Mouse (Mus musculus) layer of hippocampus, postnatal 25 days (tissue): ENCODE measurements around the gene C1qtnf5. TPM values are rescaled to one million over a fixed set of nuclear protein-coding genes. Genes with fewer than 3 reads are reported as not detected.

ENCODE experiments used
- DNase-seq, 2 experiments: peaks; one replicate each; pipeline ENCODE4 v3.0.0; 2022; ENCODE audit warnings: mixed read lengths in 2 of 2, low spot score in 1 of 2; ENCODE audit errors: extremely low spot score in 1 of 2
- total RNA-seq, 2 experiments: library from RNA; stranded (reverse); gene quantifications; 2 replicates each; pipeline ENCODE4 v1.2.3; 2021

C1qtnf5 gene
- total RNA-seq, 2 experiments from 2014 or later, result 13.6 to 16.8 TPM

DNA sequence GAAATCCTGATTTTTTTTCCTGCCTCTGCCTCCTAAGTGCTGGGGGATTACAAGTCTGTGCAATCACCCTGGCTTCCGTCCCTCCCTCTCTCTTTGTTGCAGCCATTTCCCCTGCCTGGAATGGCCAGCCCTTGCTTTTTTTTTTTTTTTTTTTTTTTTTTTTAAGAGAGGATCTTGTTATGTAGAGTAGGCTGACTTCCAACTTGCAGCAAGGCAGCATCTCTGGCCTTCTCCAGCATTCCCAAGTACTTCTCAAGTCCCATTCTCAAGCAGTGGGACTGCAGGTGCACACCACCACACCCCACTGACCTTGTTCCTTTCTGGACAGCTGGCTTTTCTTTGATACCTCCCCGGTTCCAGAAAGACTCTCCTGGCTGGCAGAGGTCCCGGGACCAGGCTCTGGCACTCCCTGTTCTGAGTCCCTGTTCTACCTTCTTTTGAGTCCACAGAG lies 20.3 kb downstream of the C1qtnf5 start:
- no peak for DNase-seq

DNA sequence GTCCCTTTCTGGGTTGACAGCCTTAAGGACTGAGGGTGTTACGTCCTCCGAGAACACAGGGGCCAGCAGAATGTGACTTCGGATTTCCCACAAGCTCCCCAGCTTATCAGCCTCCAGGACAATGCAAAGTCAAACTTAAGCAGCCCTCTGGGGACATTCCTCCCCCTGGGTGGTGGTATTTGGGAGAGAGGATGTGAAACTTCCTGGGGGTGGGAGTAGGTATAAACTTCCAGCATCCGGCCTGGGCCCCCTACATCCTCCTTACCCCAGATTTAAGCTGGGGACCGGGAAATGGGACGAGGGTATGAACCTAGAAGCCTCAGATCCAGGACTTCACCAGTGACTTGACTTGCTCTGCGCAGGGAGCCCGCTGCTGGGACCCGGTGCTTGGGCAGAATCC lies 22.6 kb downstream of the C1qtnf5 start:
- DNase-seq, result no peak

DNA sequence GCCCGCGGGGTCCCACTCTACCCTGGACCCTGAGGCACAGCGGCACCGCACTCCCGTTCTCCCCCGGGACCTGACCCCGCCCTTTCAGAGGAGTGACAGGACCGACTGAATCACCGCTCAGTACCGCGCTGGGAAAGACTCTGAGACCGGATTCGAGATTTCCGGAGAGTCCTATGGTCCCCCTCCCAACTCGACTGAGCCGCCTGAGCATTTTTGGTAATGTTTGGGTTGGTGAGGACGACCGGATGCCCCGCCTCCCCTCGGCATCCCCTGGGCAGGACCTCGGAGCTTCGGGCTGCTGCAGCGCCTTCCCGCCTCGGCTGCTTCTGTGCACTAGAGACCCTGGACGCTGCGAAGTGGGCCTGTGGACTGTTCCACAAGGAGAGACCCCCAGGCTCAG lies 23.0 kb downstream of the C1qtnf5 start:
- DNase-seq, result no peak

DNA sequence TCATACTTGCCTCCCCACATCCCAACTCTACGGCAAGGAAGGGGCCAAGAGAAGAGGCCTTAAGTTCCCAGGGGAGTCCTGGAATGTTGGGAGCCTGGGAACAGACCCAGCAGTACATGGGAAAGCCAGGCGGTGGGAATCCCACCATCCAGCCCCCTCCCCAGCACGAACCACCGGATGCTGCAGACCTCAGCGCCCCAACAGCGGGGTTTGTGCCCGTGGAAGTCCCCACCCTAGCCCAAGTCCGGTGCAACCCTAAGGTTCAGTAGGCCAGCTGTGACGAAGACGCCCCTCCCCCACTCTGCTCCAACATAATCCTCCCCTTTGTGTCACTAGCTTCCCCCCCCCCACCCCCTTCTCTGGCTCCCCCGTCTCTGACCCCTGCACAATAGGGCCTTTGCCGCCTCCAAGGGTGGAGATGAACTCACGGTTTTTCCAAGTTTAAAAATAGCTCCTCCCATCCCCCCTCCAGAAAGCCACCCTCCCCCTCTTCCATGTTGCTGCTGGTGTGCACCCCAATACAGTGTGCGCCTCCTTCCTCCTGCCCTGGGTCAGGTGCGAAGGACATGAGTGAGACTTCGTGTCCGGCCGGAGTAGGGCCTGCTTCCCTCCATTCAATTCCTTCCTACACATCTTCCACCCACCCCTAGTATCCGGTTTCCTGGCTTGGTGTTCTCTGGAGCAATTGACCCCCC lies 23.7 kb downstream of the C1qtnf5 start:
- DNase-seq, result no peak

DNA sequence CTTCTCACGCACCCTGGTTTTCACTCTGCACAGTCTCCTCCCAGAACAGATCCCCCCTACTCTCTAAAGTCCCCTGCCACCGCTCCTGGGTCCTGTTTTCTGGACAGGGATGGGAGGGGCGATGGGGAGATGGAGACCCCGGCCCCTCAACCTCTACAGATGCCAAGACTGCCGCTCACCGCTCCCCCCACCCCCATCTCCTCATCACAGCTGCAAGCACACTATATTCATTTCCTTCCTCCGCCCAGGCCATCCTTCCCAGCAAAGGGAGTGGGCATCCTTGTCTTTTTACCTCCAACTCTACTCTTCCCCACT lies 24.2 kb downstream of the C1qtnf5 start:
- DNase-seq, result no peak

DNA sequence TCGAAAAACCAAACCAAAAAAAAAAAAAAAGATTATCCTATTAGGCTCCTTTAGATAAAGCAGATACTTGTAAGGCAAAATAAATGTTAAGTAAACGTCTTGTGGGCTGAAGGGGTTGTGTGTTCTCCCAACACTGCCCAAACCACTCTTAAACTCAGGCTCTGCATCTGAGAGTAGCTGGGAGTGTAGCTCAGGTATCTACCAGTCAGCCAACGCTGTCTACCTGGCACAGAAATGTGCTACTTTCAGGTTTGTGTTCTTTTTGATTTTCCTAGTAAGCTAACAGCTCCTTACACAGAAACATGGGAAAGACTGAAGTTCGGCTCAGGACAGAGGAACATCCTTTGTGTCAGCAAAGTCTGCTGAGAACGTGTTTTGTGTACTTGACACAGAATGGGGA lies 25.2 kb downstream of the C1qtnf5 start:
- no peak for DNase-seq

DNA sequence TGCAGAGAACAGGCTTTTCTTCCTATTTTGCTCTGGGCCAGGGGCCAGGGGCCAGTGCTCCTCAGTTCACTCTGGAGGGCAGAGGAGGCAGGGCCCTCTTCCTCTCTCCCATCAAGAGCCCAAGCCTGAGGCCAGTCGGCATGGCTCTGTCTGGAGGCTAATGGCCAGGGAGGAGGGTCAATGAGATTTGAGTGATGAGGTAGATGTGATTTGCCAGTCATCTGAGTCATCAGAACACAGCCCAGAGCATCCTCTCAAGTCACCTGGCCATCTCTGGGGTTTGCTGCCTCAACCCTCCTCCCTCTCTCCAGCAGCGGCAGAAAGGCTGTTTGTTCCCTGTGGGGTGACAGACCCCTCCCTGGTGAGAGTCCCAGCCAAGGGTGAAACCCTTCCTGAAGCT lies 26.2 kb downstream of the C1qtnf5 start:
- no peak for DNase-seq

DNA sequence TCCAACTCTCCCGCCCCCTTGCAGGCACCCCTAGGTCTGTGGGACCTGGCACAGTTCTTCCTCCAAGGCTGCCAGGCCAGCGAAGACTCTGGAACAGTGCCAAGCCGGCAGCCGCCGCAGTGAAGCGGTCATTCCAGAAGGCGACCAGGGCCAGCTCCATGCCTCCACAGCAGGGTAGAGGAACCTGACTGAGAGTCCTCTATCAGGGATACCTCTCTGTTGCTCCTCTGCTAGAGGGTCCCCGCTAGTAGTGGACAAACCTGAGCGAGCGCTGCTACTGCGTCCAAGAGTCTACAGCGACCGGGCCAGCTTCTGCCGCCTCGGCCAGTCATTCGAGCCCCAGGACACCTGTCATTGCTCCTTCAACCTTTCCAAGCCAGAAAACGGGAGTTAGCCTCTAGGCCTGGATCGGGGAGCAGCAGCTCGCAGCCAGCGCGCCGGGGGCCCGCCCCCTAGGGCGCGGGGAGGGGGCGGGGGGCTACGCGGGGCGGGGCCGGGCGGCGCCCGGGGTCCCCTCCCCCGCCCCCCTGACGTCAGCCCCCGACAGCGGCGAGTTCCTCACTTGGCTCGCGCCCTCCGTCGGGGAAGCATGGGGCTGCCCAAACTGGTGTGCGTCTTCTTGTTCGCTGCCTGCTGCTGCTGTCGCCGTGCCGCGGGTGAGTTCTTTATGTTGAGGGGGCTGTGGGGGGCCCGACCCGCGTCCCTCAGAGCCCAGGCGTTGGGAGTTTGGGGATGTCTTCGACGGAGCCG lies 27.2 kb downstream of the C1qtnf5 start, which contains the start of gene Mcam:
Mcam (plus strand) TSS at position 369 of the 750 bp plus-strand sequence.
- peak in 1 of 2 experiments; percentile 47 for DNase-seq

DNA sequence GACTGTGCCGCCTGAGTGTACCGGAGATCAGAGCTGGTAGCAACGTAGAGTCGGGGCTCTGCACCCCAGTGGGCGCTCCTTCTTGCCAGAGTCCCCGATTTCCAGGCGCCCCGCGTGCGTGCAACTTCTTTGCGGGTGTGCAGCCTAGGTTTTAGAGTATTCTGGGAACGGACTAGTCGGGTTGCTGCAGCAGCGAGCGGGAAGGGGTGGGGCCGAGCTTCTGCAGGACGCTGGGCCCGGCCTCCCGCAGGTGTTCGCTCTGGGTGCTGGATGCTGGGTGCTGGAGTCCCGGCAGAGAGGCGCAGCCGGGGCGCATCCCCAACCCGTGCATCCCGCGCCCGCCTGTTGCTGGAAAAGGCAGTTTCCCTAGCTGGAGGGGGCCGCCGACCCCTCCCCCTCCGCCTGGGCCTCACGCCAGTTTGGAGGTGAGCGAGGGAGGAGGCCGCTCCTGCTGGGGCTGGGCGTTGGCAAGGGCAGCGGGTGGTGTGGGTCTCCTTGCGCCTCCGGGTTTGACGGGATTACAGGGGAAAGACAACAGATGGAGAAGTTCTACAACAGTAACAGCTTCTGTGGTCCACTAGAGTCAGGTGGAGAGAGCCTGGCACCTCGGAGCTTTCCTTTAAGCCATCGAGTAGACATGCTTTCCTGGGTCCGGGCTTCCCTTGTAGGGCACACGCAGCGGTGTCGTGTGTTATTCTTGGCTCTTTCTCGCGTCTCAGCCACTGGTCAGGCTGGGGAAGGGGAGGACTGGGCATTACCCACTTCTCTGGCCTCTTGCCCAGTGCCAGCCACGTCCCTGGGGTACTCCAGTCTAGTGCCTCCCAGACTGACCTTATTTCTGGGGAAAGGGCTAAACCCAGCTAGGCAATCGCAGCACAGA lies 28.0 kb downstream of the C1qtnf5 start:
- no peak for DNase-seq

DNA sequence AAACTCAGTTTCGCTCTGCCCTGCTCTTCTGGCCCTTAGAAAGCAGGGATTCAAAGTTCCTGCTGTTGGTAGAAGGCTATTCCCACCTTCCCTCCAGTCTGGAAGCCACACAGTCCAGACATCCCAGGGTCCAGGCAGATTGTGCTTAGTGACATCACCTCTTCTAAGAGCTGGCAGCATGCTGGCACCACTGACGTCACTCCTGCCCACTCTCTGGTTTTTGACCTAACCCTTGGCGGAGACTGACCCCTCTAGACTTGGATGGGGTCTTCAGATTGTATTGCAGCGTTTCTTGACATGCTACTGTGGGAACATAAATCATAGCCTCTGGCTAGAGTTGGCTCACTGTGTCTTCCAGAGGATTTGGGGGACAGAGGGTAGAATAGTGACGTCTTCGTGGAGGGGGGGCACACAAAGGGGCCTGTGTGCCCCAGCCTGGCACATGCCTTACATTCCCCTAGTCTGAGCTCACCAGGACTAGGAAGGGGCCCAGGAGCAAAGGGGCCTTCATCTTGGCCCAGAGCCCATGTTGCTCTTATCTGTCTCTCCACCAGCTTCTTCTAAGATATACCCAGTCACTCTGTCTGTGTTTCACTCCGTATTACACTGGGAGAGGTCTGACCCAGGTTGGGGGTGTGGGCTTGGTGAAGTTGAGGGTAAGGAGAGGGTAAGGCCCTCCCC lies 28.8 kb downstream of the C1qtnf5 start:
- DNase-seq, result no peak

DNA sequence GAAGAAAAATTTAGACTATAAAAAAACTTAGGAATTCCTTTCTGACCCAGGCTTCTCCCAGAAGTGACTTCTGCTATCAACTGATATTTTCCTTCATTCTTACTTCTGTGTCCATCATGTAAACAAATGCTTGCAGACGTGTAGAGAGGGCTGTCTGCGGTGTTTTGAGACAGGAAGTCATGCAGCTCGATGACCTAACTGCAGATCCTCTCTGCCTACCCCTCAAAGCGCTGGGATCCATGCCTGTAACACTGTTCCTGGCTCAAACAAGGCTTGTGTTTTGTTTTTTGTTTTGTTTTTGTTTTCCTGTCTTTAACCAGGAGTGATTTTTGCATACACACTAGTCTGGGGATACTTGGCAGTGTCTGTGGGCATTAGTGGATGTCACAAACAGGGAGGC lies 30.8 kb downstream of the C1qtnf5 start:
- no peak for DNase-seq

DNA sequence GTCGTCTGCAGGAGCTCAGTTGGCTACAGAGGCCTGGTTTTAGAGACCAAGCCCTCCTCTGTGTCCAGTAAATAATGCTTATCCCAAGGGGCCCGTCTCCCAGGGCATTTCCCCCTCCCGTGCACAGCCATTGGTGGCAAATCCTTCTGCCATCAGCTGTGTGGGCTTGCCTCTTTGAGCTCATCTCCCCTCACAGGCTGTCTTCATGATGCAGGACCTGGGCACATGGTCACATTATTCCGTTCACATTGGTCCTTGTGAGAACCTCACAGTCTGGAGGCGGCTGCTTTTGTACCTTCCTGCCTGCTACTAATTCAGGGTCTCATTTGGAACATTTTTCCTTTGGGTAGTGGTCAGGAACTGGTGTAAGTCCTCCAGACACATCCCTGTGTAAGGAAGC lies 34.9 kb downstream of the C1qtnf5 start:
- DNase-seq, result no peak

DNA sequence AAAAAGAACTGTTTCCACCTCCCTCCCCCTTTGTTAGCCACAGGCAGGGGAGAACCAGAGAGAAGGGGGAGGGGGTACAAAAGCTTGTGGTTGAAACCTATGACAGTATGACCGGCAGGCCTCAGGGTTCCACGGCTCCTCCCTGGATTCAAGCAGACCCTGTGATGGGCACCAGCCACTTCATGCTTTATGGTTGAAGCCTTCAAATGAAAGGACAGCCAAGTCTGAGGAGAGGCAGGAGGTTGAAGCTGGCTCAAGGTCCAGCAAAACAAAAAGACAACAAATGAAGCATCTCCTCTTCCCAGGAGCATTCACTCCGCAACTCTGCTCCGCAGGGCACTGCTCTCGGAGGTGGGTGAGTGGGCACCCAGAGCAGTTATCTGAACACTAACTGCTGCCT lies 36.4 kb downstream of the C1qtnf5 start:
- DNase-seq, result no peak

DNA sequence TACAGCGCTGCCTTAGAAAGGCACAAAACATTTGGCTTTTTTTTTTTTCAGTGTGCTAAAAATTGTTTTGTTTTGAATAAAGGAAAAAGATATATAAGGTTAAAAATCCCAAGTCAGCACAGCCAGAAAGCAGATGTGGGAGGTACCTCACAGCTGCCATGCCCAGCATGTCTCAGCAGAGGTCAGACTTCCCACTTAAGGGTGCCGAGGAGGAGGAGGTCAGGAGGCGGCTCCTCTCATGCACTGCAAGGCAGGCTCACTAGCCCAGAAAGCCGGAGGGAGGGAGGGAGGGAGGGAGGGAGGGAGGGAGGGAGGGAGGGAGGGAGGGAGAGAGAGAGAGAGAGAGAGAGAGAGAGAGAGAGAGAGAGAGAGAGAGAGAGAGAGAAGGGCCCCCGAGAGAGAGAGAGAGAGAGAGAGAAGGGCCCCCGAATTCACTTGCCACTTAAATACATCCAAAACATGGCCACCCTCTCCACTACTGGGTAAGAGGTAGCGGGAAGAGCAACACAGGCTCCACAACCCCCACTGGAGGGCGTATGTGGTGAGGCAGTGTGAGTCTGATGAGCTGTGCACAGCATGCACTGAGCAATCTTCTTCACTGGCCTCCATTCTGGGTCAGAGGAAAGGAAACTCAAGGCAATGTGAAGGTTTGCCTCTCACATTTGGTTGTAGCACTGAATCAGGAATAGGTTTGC lies 37.1 kb downstream of the C1qtnf5 start:
- no peak for DNase-seq

DNA sequence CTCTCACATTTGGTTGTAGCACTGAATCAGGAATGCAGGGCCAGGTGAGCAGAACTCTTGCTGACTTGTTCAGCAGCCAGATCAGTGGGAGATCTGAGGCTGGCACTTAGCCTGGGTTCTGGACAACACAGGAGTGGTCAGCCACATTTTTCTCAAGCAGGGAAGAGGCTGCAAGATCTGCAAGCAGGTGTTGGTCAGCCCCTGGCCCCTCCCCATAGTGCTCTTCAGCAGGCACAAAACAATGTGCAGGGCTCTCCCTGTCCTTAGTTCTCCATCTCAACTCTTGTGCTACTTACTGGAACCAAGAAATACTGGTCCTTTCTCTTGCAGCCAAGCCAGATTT lies 37.6 kb downstream of the C1qtnf5 start:
- no peak for DNase-seq

DNA sequence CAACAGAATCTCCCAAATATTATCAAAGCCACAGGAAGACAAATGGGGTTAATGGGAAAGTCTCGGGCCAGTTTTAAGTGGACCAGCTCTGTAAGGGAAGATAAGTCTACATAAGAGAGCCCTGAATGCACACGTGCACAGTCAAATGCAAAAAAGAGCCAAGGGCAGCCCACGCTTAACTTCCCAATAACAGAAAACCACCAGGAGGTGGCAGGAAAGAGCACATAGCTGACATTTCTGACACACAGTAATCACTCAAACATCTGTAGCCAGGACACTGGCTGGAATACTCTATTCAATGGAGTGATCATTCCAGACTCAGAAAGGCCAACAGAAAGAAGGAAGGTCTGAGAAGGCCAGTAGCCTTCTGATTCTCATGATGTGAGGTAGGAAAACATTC lies 40.2 kb downstream of the C1qtnf5 start:
- no peak for DNase-seq
